Mouse (Mus musculus) cortical plate, adult 2 months (tissue): ENCODE results near the gene Otud5.

ENCODE experiments used
- CTCF ChIP-seq: fragments of 200-500 bp; IDR thresholded peaks from 2 replicates; pipeline ENCODE4 v1.5.1; 2011; ENCODE audit warnings: mild to moderate bottlenecking, control low read depth, low read length; ENCODE audit not compliant: insufficient read depth; ENCODE audit errors: extremely low read depth
- POLR2A ChIP-seq: fragments of 200-500 bp; IDR thresholded peaks from 2 replicates; pipeline ENCODE4 v1.6.1; 2011; ENCODE audit warnings: mild to moderate bottlenecking, low read length, control low read depth; ENCODE audit not compliant: insufficient read depth; ENCODE audit errors: extremely low read depth

DNA sequence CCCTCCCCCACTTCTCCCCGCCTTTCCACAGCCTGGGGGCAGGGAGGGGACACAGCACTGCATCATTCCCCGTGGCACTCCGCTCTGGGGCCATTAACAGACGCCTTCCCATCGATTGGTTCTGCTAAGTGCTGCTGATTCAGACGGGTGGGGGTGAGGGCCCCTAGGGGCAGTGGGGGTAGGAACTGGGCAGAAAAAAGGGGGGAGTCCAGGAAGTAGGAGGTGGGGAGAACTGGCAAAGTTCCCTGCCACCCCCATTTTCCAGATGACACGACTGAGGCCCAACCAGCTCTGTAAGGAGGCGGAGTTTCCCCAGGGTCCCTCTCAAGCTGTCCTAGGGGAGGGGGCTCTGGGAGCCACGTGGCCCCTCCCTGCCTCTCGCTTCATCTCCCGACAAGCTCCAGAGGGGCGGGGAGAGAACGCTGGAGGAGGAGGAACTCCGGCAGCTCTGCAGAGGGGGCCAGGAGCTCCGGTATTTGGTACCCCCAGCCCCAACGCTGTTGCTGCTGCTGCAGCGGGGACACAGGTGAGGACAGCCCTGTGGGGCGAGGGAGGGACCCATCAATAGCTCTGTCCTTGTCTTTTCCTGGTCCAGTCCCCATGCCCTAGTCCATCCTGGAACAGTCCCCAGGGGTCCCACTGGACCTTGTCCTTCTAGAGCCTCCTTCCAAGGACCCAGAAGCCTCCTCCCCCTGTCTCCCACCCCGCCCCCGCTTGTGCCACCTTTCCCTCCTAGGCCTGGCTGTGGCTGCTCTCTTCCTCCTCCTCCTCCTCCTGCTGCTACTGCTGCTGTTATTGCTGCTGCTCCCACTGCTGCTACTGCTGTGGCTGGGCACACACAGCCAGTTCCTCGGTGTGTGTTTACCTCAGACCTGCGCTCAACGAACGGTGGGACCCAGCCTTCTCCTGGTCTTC is 19.0 kb upstream of the Otud5 start, which contains the start of gene Kcnd1:
- no peak; the same call in 1 of the 2 replicates for TF ChIP-seq POLR2A
- TF ChIP-seq CTCF = no peak
